Mouse (Mus musculus) embryonic facial prominence, embryonic 12.5 days (tissue): ENCODE measurements at regions not wholly inside any gene's neighbourhood (a gene's known extent, or its start where the extent isn't known, plus 50 kb on each side); places are given as distances from the start of the nearest gene placed in this dataset.
"Not testable (repeated sequence)": the region's sequence is repeated elsewhere in the genome, so short reads cannot be mapped to it uniquely, and the experiment has no call there.

Experiments
- ATAC-seq: fragments of 200-750 bp; cut with Nextera tagmentation; 2 replicates; pipeline ENCODE4 v1.8.0; 2017; ENCODE audit not compliant: insufficient number of reproducible peaks, insufficient read depth, low FRiP score, low TSS enrichment
- H3K27ac ChIP-seq: fragments of 300-500 bp; sonication (generic); 2 replicates; pipeline ENCODE4 v1.5.1; 2016; ENCODE audit warnings: mild to moderate bottlenecking
- H3K27me3 ChIP-seq: fragments of 300-500 bp; sonication (generic); 2 replicates; pipeline ENCODE4 v1.6.1; 2016; ENCODE audit warnings: mild to moderate bottlenecking, moderate library complexity
- H3K36me3 ChIP-seq: fragments of 300-500 bp; sonication (generic); 2 replicates; pipeline ENCODE4 v1.6.1; 2016; ENCODE audit warnings: mild to moderate bottlenecking
- H3K4me1 ChIP-seq: fragments of 300-500 bp; sonication (generic); 2 replicates; pipeline ENCODE4 v1.6.1; 2016
- H3K4me2 ChIP-seq: fragments of 300-500 bp; sonication (generic); replicated peaks from 2 replicates; pipeline ENCODE4 v1.6.1; 2016; ENCODE audit warnings: mild to moderate bottlenecking, moderate library complexity
- H3K4me3 ChIP-seq: fragments of 300-500 bp; sonication (generic); 2 replicates; pipeline ENCODE4 v1.5.1; 2016; ENCODE audit warnings: mild to moderate bottlenecking
- H3K9ac ChIP-seq: fragments of 300-500 bp; sonication (generic); 2 replicates; pipeline ENCODE4 v1.6.1; 2016; ENCODE audit warnings: mild to moderate bottlenecking, moderate library complexity
- H3K9me3 ChIP-seq: fragments of 300-500 bp; sonication (generic); 2 replicates; pipeline ENCODE4 v1.6.1; 2016; ENCODE audit warnings: mild to moderate bottlenecking, moderate library complexity
- WGBS: fragments of 180-500 bp; shearing (Covaris S2); methylation state at CpG from one replicate; pipeline ENCODE4 v1.1.7; 2016; 5-methylcytosine and 5-hydroxymethylcytosine counted together

GRCm38 (mm10) chr11:93696982-93697541 is 188.5 kb downstream of the Utp18 start:
- H3K36me3 ChIP-seq: no peaks in the 10 kb centered on the region
- no peak overlapping the region for H3K4me2 ChIP-seq
- no peaks in the 10 kb centered on the region for H3K4me1 ChIP-seq
- no peaks in the 10 kb centered on the region for H3K27me3 ChIP-seq
- H3K4me3 ChIP-seq: no peak overlapping the region
- no peak for ATAC-seq
- no peaks in the 10 kb centered on the region for H3K9me3 ChIP-seq
- H3K27ac ChIP-seq: no peak overlapping the region
- no peak overlapping the region for H3K9ac ChIP-seq
- 90% methylated on average over 8 of the region's 8 CpGs for WGBS

DNA sequence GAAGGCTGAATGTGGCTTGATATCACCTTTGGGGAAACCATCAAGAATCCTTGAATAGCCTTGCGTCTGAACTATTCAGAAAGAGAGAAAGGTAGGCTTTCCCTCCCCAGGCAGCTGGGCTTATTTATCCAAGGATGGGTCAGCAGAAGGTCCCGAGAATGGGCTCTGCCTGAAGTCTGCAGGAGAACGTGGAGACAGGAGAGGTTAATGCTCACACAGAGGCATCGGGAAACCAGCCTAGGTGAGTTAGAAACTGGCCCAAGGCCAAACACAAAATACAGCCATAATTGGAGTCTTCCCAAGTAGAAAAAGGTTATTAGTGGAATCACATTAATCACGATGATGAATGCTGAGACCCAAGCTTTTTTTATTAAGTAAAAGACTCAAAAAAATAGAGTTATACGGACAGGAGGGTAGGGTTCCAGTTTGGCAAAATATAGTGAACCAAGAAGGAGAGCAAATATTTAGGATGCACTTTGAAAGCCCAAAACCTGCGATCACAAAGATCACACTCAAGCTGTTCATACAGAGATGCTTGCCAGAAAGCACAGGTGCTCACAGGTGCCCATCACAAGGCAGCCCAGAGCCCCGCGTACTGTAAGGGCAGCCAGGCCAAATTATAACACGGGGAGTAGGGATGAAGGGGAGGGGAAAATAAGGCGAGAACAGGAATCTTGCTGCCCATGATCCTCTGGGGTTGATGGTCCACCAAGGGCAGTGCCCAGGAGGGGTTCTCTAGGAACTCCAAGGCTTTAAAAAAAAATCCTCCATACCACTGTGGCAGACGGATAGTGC is 189.3 kb downstream of the Utp18 start:
- Histone ChIP-seq H3K4me3 (no peak overlapping the region), H3K36me3 (no peaks in the 10 kb centered on the region), H3K27me3 (no peaks in the 10 kb centered on the region), H3K9ac (no peak overlapping the region), H3K4me1 (no peaks in the 10 kb centered on the region), H3K27ac (no peak overlapping the region), H3K4me2 (no peak overlapping the region), H3K9me3 (no peaks in the 10 kb centered on the region)
- WGBS: 80% methylated on average over 12 of the region's 12 CpGs
- ATAC-seq: no peak

DNA sequence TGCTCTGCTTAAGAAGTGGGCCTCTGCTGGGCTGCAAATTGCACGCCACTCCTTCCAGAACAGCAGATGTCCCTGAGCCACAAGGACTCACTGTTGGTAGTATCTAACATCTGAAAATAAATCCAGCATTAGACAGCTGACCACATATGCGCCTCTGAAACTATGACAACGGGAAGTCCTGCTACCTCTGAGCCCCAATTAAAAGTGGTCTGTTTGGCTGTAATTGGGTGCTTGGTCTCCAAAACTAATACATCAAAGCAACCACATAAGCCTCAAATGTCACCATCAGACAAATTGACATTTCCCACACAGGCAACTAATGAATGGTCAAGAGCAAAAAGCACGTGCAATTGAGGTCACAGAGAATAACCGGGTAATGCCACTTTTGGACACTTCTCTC is 201.9 kb downstream of the Utp18 start:
- ATAC-seq: no peak
- H3K9ac ChIP-seq: no peak overlapping the region
- 71% methylated on average over 5 of the region's 5 CpGs for WGBS

DNA sequence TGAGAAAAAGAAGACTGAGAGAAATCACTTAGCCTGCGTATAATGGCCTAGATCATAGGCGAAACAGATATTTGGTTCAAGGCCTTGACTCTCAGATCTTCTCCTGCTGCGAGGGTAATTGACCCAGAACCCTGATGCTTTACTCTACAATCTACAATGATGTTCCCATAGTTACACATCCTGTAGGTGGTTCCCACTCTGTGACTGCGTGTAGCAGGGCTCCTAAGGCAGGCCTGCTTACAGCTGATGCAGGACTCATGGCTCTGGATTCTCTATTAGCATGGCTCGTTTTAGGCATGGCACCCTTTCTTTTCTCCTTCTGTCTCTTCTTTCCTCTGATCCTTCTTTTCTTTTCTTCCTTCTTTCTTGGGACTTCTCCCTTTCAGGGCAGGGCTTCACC is 209.3 kb downstream of the Utp18 start:
- Histone ChIP-seq H3K27me3 (no peaks in the 10 kb centered on the region), H3K4me3 (no peak overlapping the region), H3K36me3 (no peaks in the 10 kb centered on the region), H3K4me1 (no peaks in the 10 kb centered on the region), H3K27ac (no peak overlapping the region), H3K9ac (no peak overlapping the region), H3K9me3 (no peaks in the 10 kb centered on the region), H3K4me2 (no peak overlapping the region)
- no peak for ATAC-seq
- WGBS: 84% methylated on average over 5 of the region's 5 CpGs

More for the DNA sequence above, 201.9 kb downstream of the Utp18 start:
- Histone ChIP-seq H3K27me3 (no peaks in the 10 kb centered on the region), H3K27ac (no peak overlapping the region), H3K4me1 (no peaks in the 10 kb centered on the region), H3K36me3 (no peaks in the 10 kb centered on the region), H3K4me2 (no peak overlapping the region), H3K9me3 (no peaks in the 10 kb centered on the region), H3K4me3 (no peak overlapping the region)

GRCm38 (mm10) chr11:93672025-93672424 is 213.5 kb downstream of the Utp18 start:
- ATAC-seq: no peak
- no peaks in the 10 kb centered on the region for H3K36me3 ChIP-seq
- WGBS: 81% methylated on average over 3 of the region's 3 CpGs
- H3K4me2 ChIP-seq: no peak overlapping the region
- no peak overlapping the region for H3K4me3 ChIP-seq
- no peak overlapping the region for H3K9ac ChIP-seq
- no peak overlapping the region for H3K27ac ChIP-seq
- H3K9me3 ChIP-seq: no peaks in the 10 kb centered on the region
- H3K27me3 ChIP-seq: no peaks in the 10 kb centered on the region
- no peaks in the 10 kb centered on the region for H3K4me1 ChIP-seq

DNA sequence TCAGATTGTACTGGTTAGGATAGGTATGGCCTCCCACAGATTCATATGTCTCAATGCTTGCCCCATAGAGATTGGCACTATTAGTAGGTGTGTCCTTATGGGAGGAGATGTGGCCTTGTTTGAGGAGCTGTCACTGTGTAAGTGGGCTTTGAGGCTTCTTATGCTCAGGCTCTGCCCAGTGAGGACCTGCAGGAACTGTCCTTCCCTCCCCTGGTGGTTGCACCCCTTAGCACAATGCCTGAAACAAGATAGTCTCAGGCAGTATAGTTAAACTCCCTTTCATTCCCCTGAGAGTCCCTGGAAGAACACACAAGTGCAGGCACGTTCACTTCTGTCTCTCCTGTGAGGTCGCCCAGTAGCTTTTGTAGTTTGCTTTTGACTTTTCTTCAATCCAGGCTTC is 223.9 kb downstream of the Utp18 start:
- no peaks in the 10 kb centered on the region for H3K4me1 ChIP-seq
- H3K4me2 ChIP-seq: no peak overlapping the region
- H3K36me3 ChIP-seq: no peaks in the 10 kb centered on the region
- H3K27ac ChIP-seq: no peak overlapping the region
- H3K27me3 ChIP-seq: no peaks in the 10 kb centered on the region
- H3K4me3 ChIP-seq: no peak overlapping the region
- 30% methylated on average over 2 of the region's 2 CpGs for WGBS
- H3K9me3 ChIP-seq: no peaks in the 10 kb centered on the region
- peak; percentile 47; the same call in 1 of the 2 replicates for ATAC-seq
- no peak overlapping the region for H3K9ac ChIP-seq

- Histone ChIP-seq H3K9me3 (no peaks in the 10 kb centered on the region), H3K4me3 (no peak overlapping the region), H3K27ac (no peak overlapping the region), H3K4me2 (no peak overlapping the region), H3K36me3 (no peaks in the 10 kb centered on the region), H3K4me1 (no peaks in the 10 kb centered on the region), H3K9ac (no peak overlapping the region), H3K27me3 (no peaks in the 10 kb centered on the region)
- 92% methylated on average over 7 of the region's 7 CpGs for WGBS
- ATAC-seq: no peak
Measured at GRCm38 (mm10) chr11:93660379-93660778, 225.2 kb downstream of the Utp18 start.

DNA sequence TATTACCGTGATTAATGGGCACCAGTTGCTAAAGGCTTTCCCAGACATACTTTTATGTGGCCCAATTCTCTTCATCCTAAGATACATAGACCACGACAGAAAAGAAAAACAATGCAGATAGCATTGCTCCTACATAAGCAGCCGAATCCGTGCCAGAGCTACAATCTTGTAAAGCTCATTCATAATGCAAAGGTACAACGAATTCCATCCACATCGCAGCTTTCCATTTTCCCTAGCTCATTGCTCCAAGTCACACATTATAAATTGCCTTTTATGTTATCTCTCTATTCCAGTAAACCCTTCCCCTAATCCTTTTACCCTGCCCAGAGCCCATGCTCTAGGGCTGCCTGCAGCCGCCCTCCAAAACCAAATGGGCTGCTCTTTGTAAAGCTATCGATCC is 226.8 kb downstream of the Utp18 start:
- no peaks in the 10 kb centered on the region for H3K36me3 ChIP-seq
- no peaks in the 10 kb centered on the region for H3K9me3 ChIP-seq
- no peak for ATAC-seq
- H3K27me3 ChIP-seq: no peaks in the 10 kb centered on the region
- no peaks in the 10 kb centered on the region for H3K4me1 ChIP-seq
- no peak overlapping the region for H3K27ac ChIP-seq
- H3K4me3 ChIP-seq: no peak overlapping the region
- 79% methylated on average over 8 of the region's 8 CpGs for WGBS
- no peak overlapping the region for H3K4me2 ChIP-seq
- no peak overlapping the region for H3K9ac ChIP-seq

DNA sequence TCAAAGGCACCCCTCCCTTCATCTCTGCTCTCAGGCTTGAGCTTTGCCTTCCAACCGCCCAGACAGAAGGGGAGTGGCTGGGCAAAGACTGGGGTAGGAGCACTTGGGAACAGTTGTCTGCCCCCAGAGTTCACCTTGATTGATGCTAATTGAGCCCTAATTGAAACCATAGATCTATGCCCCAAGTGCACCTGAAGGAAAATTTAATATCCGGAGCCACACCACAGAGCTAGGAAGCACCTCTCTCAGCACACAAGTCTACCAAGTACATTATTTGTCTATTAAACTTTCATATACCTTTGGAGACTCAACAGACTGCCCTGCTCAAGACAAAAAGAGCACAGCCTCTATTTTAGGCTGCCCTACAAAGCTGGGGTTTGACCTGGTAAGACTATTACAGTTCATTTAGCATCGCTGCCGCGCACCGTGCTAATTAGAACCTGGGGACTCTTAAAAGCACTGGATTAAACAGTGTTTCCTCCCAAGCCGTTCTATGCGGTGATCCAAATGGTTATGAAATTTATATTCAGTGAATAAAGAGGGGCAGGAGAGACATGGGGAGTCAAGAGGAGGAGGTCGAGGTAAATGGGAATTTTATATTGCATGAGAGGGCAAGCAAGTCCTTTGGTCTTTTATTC is 229.8 kb downstream of the Utp18 start:
- H3K27me3 ChIP-seq: no peaks in the 10 kb centered on the region
- ATAC-seq: no peak
- H3K4me2 ChIP-seq: no peak overlapping the region

DNA sequence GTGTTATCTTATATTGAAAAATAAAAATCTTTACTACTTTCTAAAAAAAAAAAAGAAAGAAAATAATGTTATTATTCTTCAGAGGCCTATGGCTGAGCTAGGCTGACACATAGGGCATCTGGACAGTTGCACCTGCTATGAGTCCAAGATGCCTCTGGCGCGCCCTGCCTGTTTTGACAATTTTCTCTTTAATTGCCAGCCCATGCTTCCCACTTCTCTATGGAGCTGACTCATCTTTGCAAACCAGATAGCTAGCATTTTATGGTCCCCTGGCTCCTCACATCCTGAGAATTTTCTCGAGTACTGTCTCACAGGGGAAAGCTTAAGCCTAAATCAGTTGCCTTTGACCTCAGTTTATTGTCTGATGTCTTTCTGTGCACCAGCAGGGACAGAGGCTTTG is 232.2 kb downstream of the Utp18 start:
- no peak overlapping the region for H3K9ac ChIP-seq
- ATAC-seq: no peak
- H3K4me3 ChIP-seq: no peak overlapping the region
- H3K4me1 ChIP-seq: no peaks in the 10 kb centered on the region
- H3K4me2 ChIP-seq: no peak overlapping the region
- no peaks in the 10 kb centered on the region for H3K9me3 ChIP-seq
- 84% methylated on average over 3 of the region's 3 CpGs for WGBS
- no peak overlapping the region for H3K27ac ChIP-seq
- H3K36me3 ChIP-seq: no peaks in the 10 kb centered on the region
- no peaks in the 10 kb centered on the region for H3K27me3 ChIP-seq

More for the DNA sequence above, 229.8 kb downstream of the Utp18 start:
- no peak overlapping the region for H3K4me3 ChIP-seq
- H3K9ac ChIP-seq: no peak overlapping the region
- H3K9me3 ChIP-seq: no peaks in the 10 kb centered on the region
- 58% methylated on average over 9 of the region's 9 CpGs for WGBS
- no peaks in the 10 kb centered on the region for H3K4me1 ChIP-seq
- H3K27ac ChIP-seq: no peak overlapping the region
- H3K36me3 ChIP-seq: no peaks in the 10 kb centered on the region

DNA sequence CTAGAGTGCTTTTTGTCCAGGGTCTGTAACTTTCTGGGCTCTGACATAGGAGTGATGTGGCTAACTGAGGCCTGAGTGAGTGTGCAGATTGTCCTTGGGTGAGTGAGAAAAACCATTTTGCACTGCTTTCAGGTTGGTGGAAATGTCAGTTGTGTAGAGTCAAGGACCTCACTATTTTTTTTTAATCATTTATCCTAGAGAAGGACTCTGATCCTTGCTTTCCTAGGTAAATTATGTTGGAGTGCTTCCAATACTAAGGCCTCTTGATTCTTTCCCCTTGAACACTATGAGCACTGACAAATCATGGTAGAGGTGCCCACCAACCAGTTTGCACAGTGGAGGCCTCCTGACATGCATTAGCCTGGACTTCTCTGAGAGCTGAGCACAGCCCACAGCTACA is 233.6 kb downstream of the Utp18 start:
- not testable (repeated sequence) for H3K36me3 ChIP-seq, H3K4me1 ChIP-seq, H3K9me3 ChIP-seq, H3K9ac ChIP-seq, H3K4me2 ChIP-seq, H3K27ac ChIP-seq, ATAC-seq, H3K27me3 ChIP-seq, H3K4me3 ChIP-seq
